Mouse (Mus musculus) midbrain, embryonic 13.5 days (tissue): ENCODE measurements at regions not wholly inside any gene's neighbourhood (a gene's known extent, or its start where the extent isn't known, plus 50 kb on each side); places are given as distances from the start of the nearest gene placed in this dataset.

ENCODE experiments used
- ATAC-seq: fragments of 200-750 bp; cut with Nextera tagmentation; 2 replicates; pipeline ENCODE4 v1.8.0; 2017; ENCODE audit warnings: mild to moderate bottlenecking, moderate TSS enrichment, moderate library complexity
- H3K27ac ChIP-seq: fragments of 300-500 bp; sonication (generic); 2 replicates; pipeline ENCODE4 v1.5.1; 2015; ENCODE audit warnings: inconsistent platforms, mild to moderate bottlenecking, moderate library complexity
- H3K27me3 ChIP-seq: fragments of 300-500 bp; sonication (generic); 2 replicates; pipeline ENCODE4 v1.6.1; 2015; ENCODE audit warnings: mild to moderate bottlenecking, inconsistent platforms
- H3K36me3 ChIP-seq: fragments of 300-500 bp; sonication (generic); 2 replicates; pipeline ENCODE4 v1.6.1; 2015; ENCODE audit warnings: mild to moderate bottlenecking, inconsistent platforms
- H3K4me1 ChIP-seq: fragments of 300-500 bp; sonication (generic); replicated peaks from 2 replicates; pipeline ENCODE4 v1.6.1; 2015; ENCODE audit warnings: inconsistent platforms
- H3K4me2 ChIP-seq: fragments of 300-500 bp; sonication (generic); replicated peaks from 2 replicates; pipeline ENCODE4 v1.6.1; 2015; ENCODE audit warnings: moderate library complexity, mild to moderate bottlenecking, inconsistent platforms
- H3K4me3 ChIP-seq: fragments of 300-500 bp; sonication (generic); replicated peaks from 2 replicates; pipeline ENCODE4 v1.5.1; 2015; ENCODE audit warnings: mild to moderate bottlenecking, inconsistent platforms
- H3K9ac ChIP-seq: fragments of 300-500 bp; sonication (generic); replicated peaks from 2 replicates; pipeline ENCODE4 v1.6.1; 2015; ENCODE audit warnings: mild to moderate bottlenecking, inconsistent platforms
- H3K9me3 ChIP-seq: fragments of 300-500 bp; sonication (generic); 2 replicates; pipeline ENCODE4 v1.6.1; 2016; ENCODE audit warnings: mild to moderate bottlenecking, inconsistent platforms
- WGBS: fragments of 180-500 bp; shearing (Covaris S2); methylation state at CpG from one replicate; pipeline ENCODE4 v1.1.7; 2015; 5-methylcytosine and 5-hydroxymethylcytosine counted together

GRCm38 (mm10) chr12:109968303-109968702 lies 310.6 kb upstream of the Dio3 start:
- Histone ChIP-seq H3K27ac (no peak overlapping the region), H3K27me3 (no peaks in the 10 kb centered on the region), H3K4me2 (no peak overlapping the region), H3K4me3 (no peak overlapping the region), H3K4me1 (no peaks in the 10 kb centered on the region), H3K9ac (no peak overlapping the region), H3K9me3 (no peaks in the 10 kb centered on the region), H3K36me3 (no peaks in the 10 kb centered on the region)
- WGBS, result 83% methylated on average over 7 of the region's 7 CpGs
- no peak for ATAC-seq

- Histone ChIP-seq H3K27ac (no peak overlapping the region), H3K4me3 (no peak overlapping the region), H3K4me2 (no peak overlapping the region), H3K27me3 (no peaks in the 10 kb centered on the region), H3K9me3 (no peaks in the 10 kb centered on the region), H3K4me1 (no peaks in the 10 kb centered on the region; the same call in 1 of the 2 replicates), H3K36me3 (no peaks in the 10 kb centered on the region), H3K9ac (no peak overlapping the region)
- WGBS, result 67% methylated on average over 3 of the region's 3 CpGs
- no peak for ATAC-seq
Measured at GRCm38 (mm10) chr12:109971508-109971907, 307.4 kb upstream of the Dio3 start.

- H3K27ac ChIP-seq, result no peak overlapping the region
- ATAC-seq, result no peak
- WGBS, result 79% methylated on average over 5 of the region's 5 CpGs
- H3K9ac ChIP-seq, result no peak overlapping the region
- H3K4me3 ChIP-seq, result no peak overlapping the region
- H3K4me1 ChIP-seq, result no peaks in the 10 kb centered on the region; the same call in 1 of the 2 replicates
- no peak overlapping the region for H3K4me2 ChIP-seq
- H3K27me3 ChIP-seq, result no peaks in the 10 kb centered on the region
- H3K36me3 ChIP-seq, result no peaks in the 10 kb centered on the region
- no peaks in the 10 kb centered on the region for H3K9me3 ChIP-seq
Measured at GRCm38 (mm10) chr12:109972366-109973015, 306.4 kb upstream of the Dio3 start.

GRCm38 (mm10) chr12:109973598-109973997 lies 305.3 kb upstream of the Dio3 start:
- Histone ChIP-seq H3K27me3 (no peaks in the 10 kb centered on the region), H3K9me3 (no peaks in the 10 kb centered on the region), H3K4me2 (no peak overlapping the region), H3K27ac (no peak overlapping the region), H3K4me3 (no peak overlapping the region), H3K4me1 (no peaks in the 10 kb centered on the region; the same call in 1 of the 2 replicates), H3K36me3 (no peaks in the 10 kb centered on the region), H3K9ac (no peak overlapping the region)
- no peak for ATAC-seq
- 89% methylated on average over 4 of the region's 4 CpGs for WGBS

- Histone ChIP-seq H3K9ac (no peak overlapping the region), H3K4me3 (no peak overlapping the region), H3K4me2 (no peak overlapping the region), H3K27me3 (no peaks in the 10 kb centered on the region), H3K4me1 (no peaks in the 10 kb centered on the region; the same call in 1 of the 2 replicates), H3K9me3 (no peaks in the 10 kb centered on the region), H3K36me3 (no peaks in the 10 kb centered on the region), H3K27ac (0 out of 2 replicates have a peak overlapping the region, but pooled peaks have one; percentile 9)
- 81% methylated on average over 17 of the region's 17 CpGs for WGBS
- peak; percentile 43; the same call in 1 of the 2 replicates for ATAC-seq
Measured at GRCm38 (mm10) chr12:109975176-109975972, 303.5 kb upstream of the Dio3 start.

GRCm38 (mm10) chr12:109984651-109985050 lies 294.2 kb upstream of the Dio3 start:
- Histone ChIP-seq H3K9ac (no peak overlapping the region), H3K27me3 (no peaks in the 10 kb centered on the region), H3K4me2 (no peak overlapping the region), H3K36me3 (no peaks in the 10 kb centered on the region), H3K9me3 (no peaks in the 10 kb centered on the region), H3K4me1 (no peaks in the 10 kb centered on the region), H3K4me3 (no peak overlapping the region), H3K27ac (no peak overlapping the region)
- WGBS, result 86% methylated on average over 11 of the region's 11 CpGs
- ATAC-seq, result no peak

DNA sequence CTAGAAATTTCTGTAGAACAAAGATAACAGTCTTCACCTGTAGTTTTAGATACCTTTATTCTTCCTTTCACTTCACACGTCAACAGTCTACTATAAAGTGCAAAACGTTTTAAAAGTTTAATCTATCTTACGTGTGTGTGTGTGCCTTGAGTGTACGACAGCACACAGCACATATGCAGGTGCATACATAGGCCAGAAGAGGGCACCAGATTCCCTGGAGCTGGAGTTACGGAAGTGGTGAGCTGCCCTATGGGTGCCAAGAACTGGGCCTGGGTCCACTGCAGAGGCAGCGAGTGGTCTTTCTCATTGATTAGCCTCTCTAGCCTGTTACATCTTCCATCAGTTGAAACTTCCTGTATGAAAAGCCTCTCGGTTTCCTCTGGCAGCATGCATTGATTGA lies 285.5 kb upstream of the Dio3 start:
- H3K9me3 ChIP-seq, result 0 out of 2 replicates have a peak, but pooled peaks cover 8% of the 10 kb centered on the region
- H3K27me3 ChIP-seq, result no peaks in the 10 kb centered on the region
- H3K27ac ChIP-seq, result no peak overlapping the region
- no peaks in the 10 kb centered on the region for H3K36me3 ChIP-seq
- no peak for ATAC-seq
- no peak overlapping the region for H3K4me2 ChIP-seq
- no peaks in the 10 kb centered on the region for H3K4me1 ChIP-seq
- no peak overlapping the region for H3K9ac ChIP-seq
- no peak overlapping the region for H3K4me3 ChIP-seq
- 92% methylated on average over 7 of the region's 7 CpGs for WGBS

DNA sequence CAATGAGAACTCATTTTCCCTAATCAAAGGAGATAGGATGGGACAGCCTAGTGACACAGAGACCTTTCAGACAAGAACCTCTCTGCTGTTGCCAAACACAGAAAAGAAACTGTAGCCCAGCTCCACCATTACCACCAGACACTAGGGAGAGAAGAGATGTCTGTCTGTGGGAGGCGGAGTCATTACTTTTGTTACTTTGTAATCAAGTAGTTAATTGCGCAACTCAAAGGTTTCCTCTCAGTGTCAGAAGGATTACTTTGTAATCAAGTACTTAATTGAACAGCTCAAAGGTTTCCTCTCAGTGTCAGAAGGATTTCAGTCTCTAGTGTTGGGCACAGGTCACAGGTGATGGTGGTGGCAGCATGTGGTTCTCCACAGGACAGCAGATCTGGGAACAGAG lies 276.2 kb upstream of the Dio3 start:
- Histone ChIP-seq H3K4me3 (no peak overlapping the region), H3K9me3 (no peaks in the 10 kb centered on the region), H3K4me1 (no peaks in the 10 kb centered on the region), H3K27me3 (no peaks in the 10 kb centered on the region), H3K36me3 (no peaks in the 10 kb centered on the region), H3K9ac (no peak overlapping the region), H3K27ac (no peak overlapping the region), H3K4me2 (no peak overlapping the region)
- WGBS, result 98% methylated on average over 2 of the region's 2 CpGs
- ATAC-seq, result no peak

GRCm38 (mm10) chr12:110009136-110009535 lies 269.7 kb upstream of the Dio3 start:
- no peaks in the 10 kb centered on the region for H3K4me1 ChIP-seq
- ATAC-seq, result no peak
- no peak overlapping the region for H3K4me3 ChIP-seq
- no peak overlapping the region for H3K4me2 ChIP-seq
- no peak overlapping the region for H3K9ac ChIP-seq
- no peaks in the 10 kb centered on the region for H3K27me3 ChIP-seq
- H3K36me3 ChIP-seq, result no peaks in the 10 kb centered on the region
- 47% methylated on average over 4 of the region's 4 CpGs for WGBS
- H3K9me3 ChIP-seq, result no peaks in the 10 kb centered on the region
- H3K27ac ChIP-seq, result no peak overlapping the region

- Histone ChIP-seq H3K27me3 (0 out of 2 replicates have a peak, but pooled peaks cover 2% of the 10 kb centered on the region), H3K36me3 (no peaks in the 10 kb centered on the region), H3K27ac (no peak overlapping the region), H3K4me3 (no peak overlapping the region), H3K4me1 (peaks cover 10% of the 10 kb centered on the region), H3K9me3 (no peaks in the 10 kb centered on the region), H3K4me2 (no peak overlapping the region), H3K9ac (no peak overlapping the region)
- no peak for ATAC-seq
- 74% methylated on average over 19 of the region's 19 CpGs for WGBS
Measured at GRCm38 (mm10) chr12:110020541-110021470, 258.1 kb upstream of the Dio3 start.

- Histone ChIP-seq H3K36me3 (no peaks in the 10 kb centered on the region), H3K4me3 (no peak overlapping the region), H3K27ac (no peak overlapping the region), H3K9ac (no peak overlapping the region), H3K4me1 (peaks cover 19% of the 10 kb centered on the region), H3K27me3 (0 out of 2 replicates have a peak, but pooled peaks cover 2% of the 10 kb centered on the region), H3K9me3 (no peaks in the 10 kb centered on the region), H3K4me2 (no peak overlapping the region)
- 94% methylated on average over 12 of the region's 12 CpGs for WGBS
- ATAC-seq, result no peak
Measured at GRCm38 (mm10) chr12:110021690-110022089, 257.2 kb upstream of the Dio3 start.
